In the genomic region with DNA sequence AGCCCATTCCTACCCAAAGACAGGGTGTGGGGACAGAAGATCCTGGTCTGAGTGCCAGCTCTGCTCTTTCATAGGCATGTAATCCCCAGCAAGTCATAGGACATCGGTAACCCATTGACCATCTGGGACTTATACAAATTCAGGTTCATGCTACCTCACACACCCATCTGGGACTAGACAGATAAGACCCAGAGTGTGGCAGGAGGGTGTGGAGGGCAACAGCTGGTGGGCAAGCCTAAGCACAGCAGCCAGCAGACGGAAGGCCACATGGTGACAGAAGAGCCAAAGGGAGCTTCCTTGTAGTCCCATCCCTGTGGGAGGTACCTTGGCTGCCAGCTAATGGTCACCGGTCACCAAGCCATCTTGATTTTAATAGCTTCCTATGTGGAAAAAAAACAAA, we compare ENCODE assay signal across 15 mouse cellular contexts.
A peak's percentile ranks its signal among the peaks of the same experiment; 100 is the strongest.
DNase-seq lines count a peak whose midpoint lies in the region; ATAC-seq and TF ChIP-seq lines count a peak whose summit lies in the region.
"Had no signal": no experiment of that assay in that cellular context is flagged by ENCODE, and none has a peak within 500 bp of the region (broad histone marks: within the 10 kb centered on the region; RNA-seq: fewer than 3 reads in every experiment).

No protein-coding gene starts in this region.

- DNase-seq in G1E (ENCODE audit: low spot score), result peak; percentile 16
- DNase-seq in c-Kit-negative CD71-positive TER-119-positive erythroid progenitor cells, embryonic 14.5 days (ENCODE audit: low read depth, low spot score), result peak; percentile 80
- no peak for DNase-seq in liver, embryonic 11.5 days (ENCODE audit: low spot score)
- DNase-seq in urinary bladder, postnatal 14 days (ENCODE audit: low spot score), result no peak
- DNase-seq in adrenal gland, postnatal 14 days, result no peak
- no peak for DNase-seq in left cerebral cortex, postnatal 10 days (ENCODE audit: extremely low spot score in 1 of 2, low spot score in 2 of 2)
- DNase-seq: adrenal gland, postnatal 36 days; cerebellum, adult 9-11 months; kidney, adult 8-10 months; left cerebral cortex, postnatal 4 days; midbrain, embryonic 14.5 days had no signal

- peaks cover 52% of the 10 kb centered on the region for H3K36me3 ChIP-seq in G1E (replicated peaks)
- no peaks in the 10 kb centered on the region for H3K36me3 ChIP-seq in liver, embryonic 11.5 days (ENCODE audit: control insufficient read depth, insufficient read depth, low read length)
- H3K36me3 ChIP-seq: neural tube, embryonic 12.5 days had no signal

- intact Hi-C loops in left cerebral cortex, postnatal 10 days (cut with DNase I), result no loop called here

- no peak overlapping the region for H3K4me2 ChIP-seq in liver, embryonic 11.5 days
- H3K4me2 ChIP-seq: forebrain, embryonic 13.5 days; neural tube, embryonic 12.5 days had no signal

- no peak overlapping the region; the same call in 1 of the 2 replicates for H3K4me3 ChIP-seq in G1E (ENCODE audit: low read depth, low read length)
- H3K4me3 ChIP-seq in liver, embryonic 11.5 days (ENCODE audit: low read depth, low read length), result no peak overlapping the region
- H3K4me3 ChIP-seq: forebrain, embryonic 13.5 days; neural tube, embryonic 12.5 days had no signal

- no peaks in the 10 kb centered on the region for H3K9me3 ChIP-seq in G1E (replicated peaks)
- no peaks in the 10 kb centered on the region for H3K9me3 ChIP-seq in liver, embryonic 11.5 days (ENCODE audit: control insufficient read depth, low read length)
- H3K9me3 ChIP-seq: forebrain, embryonic 13.5 days; neural tube, embryonic 12.5 days had no signal

- no peaks in the 10 kb centered on the region for H3K27me3 ChIP-seq in G1E (ENCODE audit: insufficient read depth, low read length)
- H3K27me3 ChIP-seq in liver, embryonic 11.5 days (replicated peaks; ENCODE audit: control insufficient read depth, insufficient read depth, low read length), result no peaks in the 10 kb centered on the region
- H3K27me3 ChIP-seq: forebrain, embryonic 13.5 days; neural tube, embryonic 12.5 days had no signal

- no peak for TF ChIP-seq CTCF in G1E (IDR thresholded peaks at IDR 0.05; ENCODE audit: low read depth, low read length)

- 61% methylated on average over 3 of the region's 3 CpGs for WGBS in liver, embryonic 11.5 days

- ATAC-seq in G1E (ENCODE audit: extremely low read depth, insufficient number of reproducible peaks, low FRiP score, poor library complexity, severe bottlenecking), result peak; percentile 67
- ATAC-seq in liver, embryonic 11.5 days (replicated peaks; ENCODE audit: low FRiP score), result peak; percentile 93
- ATAC-seq in megakaryocyte-erythroid progenitor cell, adult 5-6 weeks (replicated peaks; ENCODE audit: low FRiP score, low TSS enrichment, poor library complexity, severe bottlenecking), result peak; percentile 89
- ATAC-seq: forebrain, embryonic 13.5 days; lung, postnatal 0 days had no signal

- H3K9ac ChIP-seq in liver, embryonic 11.5 days (ENCODE audit: low read depth, low read length), result no peak overlapping the region
- H3K9ac ChIP-seq: forebrain, embryonic 13.5 days; neural tube, embryonic 12.5 days had no signal

- H3K4me1 ChIP-seq in G1E (ENCODE audit: insufficient read depth, low read depth, low read length), result peaks cover 60% of the 10 kb centered on the region
- peaks cover 25% of the 10 kb centered on the region for H3K4me1 ChIP-seq in liver, embryonic 11.5 days (replicated peaks; ENCODE audit: control insufficient read depth, insufficient read depth, low read length)

- peak overlapping the region; percentile 25; the same call in 1 of the 2 replicates for H3K27ac ChIP-seq in liver, embryonic 11.5 days (ENCODE audit: low read depth, low read length)
- H3K27ac ChIP-seq: forebrain, embryonic 13.5 days; neural tube, embryonic 12.5 days had no signal

Comparison
In these comparisons a context has a peak if more than half of its experiments do, and no peak if none do; other contexts are left out.
1. DNase-seq: peak in G1E (single experiment) and c-Kit-negative CD71-positive TER-119-positive erythroid progenitor cells, embryonic 14.5 days (single experiment); none in liver, embryonic 11.5 days (single experiment), urinary bladder, postnatal 14 days (single experiment), adrenal gland, postnatal 14 days (single experiment) and left cerebral cortex, postnatal 10 days (0 of 2).
2. Peak in every context shown above with its lines, with median percentiles within 50 percentile points of each other: ATAC-seq.